Mouse (Mus musculus): ENCODE data around the gene Bbs5. TPM values are rescaled to one million over a fixed set of nuclear protein-coding genes. Genes with fewer than 3 reads are reported as not detected.

The Bbs5 gene
- polyA plus RNA-seq, 1 experiment from 2014 or later = 10.3 TPM

DNA sequence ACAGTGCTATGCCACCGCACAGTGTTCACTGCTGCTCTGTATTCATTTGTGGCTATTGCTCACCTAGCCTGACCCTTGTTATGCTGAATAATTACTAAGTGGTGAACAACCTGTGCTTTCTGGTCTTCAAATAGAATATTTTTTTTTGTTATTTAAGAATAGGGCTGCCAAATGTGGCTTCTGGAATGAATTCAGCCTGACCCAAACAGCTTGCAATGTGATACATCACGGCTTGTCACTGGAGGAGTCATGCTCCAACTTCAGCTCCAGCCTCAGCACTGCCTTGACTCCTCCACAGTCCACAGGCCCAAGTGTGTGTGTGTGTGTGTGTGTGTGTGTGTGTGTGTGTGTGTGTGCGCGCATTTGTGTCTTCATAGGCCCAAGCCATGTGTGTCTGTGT is 12.4 kb downstream of the Bbs5 start:
- H3K4me3 ChIP-seq (ENCODE audit: low read depth, low read length) = no peak overlapping the region
- H3K4me2 ChIP-seq (replicated peaks; ENCODE audit: low read depth) = no peak overlapping the region
- H3K9me3 ChIP-seq (ENCODE audit: control insufficient read depth, low read length) = no peaks in the 10 kb centered on the region
- no peak overlapping the region for H3K27ac ChIP-seq (replicated peaks)
- WGBS = 81% methylated on average over 4 of the region's 4 CpGs
- TF ChIP-seq CTCF (IDR thresholded peaks at IDR 0.05; ENCODE audit: low read depth) = no peak
- no peak for TF ChIP-seq EP300 (optimal IDR thresholded peaks at IDR 0.05)
- H3K27me3 ChIP-seq (ENCODE audit: control insufficient read depth, insufficient read depth, low read length) = no peaks in the 10 kb centered on the region
- no peak overlapping the region for H3K9ac ChIP-seq (ENCODE audit: low read length)
- H3K4me1 ChIP-seq (replicated peaks; ENCODE audit: control insufficient read depth, insufficient read depth) = no peaks in the 10 kb centered on the region
- no peaks in the 10 kb centered on the region for H3K36me3 ChIP-seq (ENCODE audit: control insufficient read depth, insufficient read depth, low read length)
- DNase-seq (ENCODE audit: low spot score) (no peak), ATAC-seq (ENCODE audit: low FRiP score, low TSS enrichment) (no peak)

GRCm38 (mm10) chr2:69663827-69664476 is 17.0 kb downstream of the Bbs5 start:
- no peak for DNase-seq (ENCODE audit: low spot score)
- Histone ChIP-seq H3K9me3 (ENCODE audit: control insufficient read depth, low read length) (no peaks in the 10 kb centered on the region), H3K4me3 (ENCODE audit: low read depth, low read length) (no peak overlapping the region), H3K4me1 (replicated peaks; ENCODE audit: control insufficient read depth, insufficient read depth) (no peaks in the 10 kb centered on the region), H3K9ac (ENCODE audit: low read length) (no peak overlapping the region), H3K27me3 (ENCODE audit: control insufficient read depth, insufficient read depth, low read length) (no peaks in the 10 kb centered on the region), H3K27ac (replicated peaks) (no peak overlapping the region), H3K4me2 (replicated peaks; ENCODE audit: low read depth) (no peak overlapping the region), H3K36me3 (ENCODE audit: control insufficient read depth, insufficient read depth, low read length) (no peaks in the 10 kb centered on the region)
- no peak for ATAC-seq (ENCODE audit: low FRiP score, low TSS enrichment)
- TF ChIP-seq EP300 (optimal IDR thresholded peaks at IDR 0.05) = no peak
- TF ChIP-seq CTCF (IDR thresholded peaks at IDR 0.05; ENCODE audit: low read depth) = no peak
- WGBS = 78% methylated on average over 13 of the region's 13 CpGs

GRCm38 (mm10) chr2:69667656-69668055 is 20.7 kb downstream of the Bbs5 start:
- no peaks in the 10 kb centered on the region for H3K36me3 ChIP-seq (ENCODE audit: control insufficient read depth, insufficient read depth, low read length)
- no peak for TF ChIP-seq EP300 (optimal IDR thresholded peaks at IDR 0.05)
- no peak for TF ChIP-seq CTCF (IDR thresholded peaks at IDR 0.05; ENCODE audit: low read depth)
- no peak overlapping the region for H3K4me2 ChIP-seq (replicated peaks; ENCODE audit: low read depth)
- H3K27ac ChIP-seq (replicated peaks) = no peak overlapping the region
- no peaks in the 10 kb centered on the region for H3K4me1 ChIP-seq (replicated peaks; ENCODE audit: control insufficient read depth, insufficient read depth)
- no peaks in the 10 kb centered on the region for H3K27me3 ChIP-seq (ENCODE audit: control insufficient read depth, insufficient read depth, low read length)
- ATAC-seq (ENCODE audit: low FRiP score, low TSS enrichment) = no peak
- 95% methylated on average over 4 of the region's 4 CpGs for WGBS
- no peaks in the 10 kb centered on the region for H3K9me3 ChIP-seq (ENCODE audit: control insufficient read depth, low read length)
- no peak overlapping the region for H3K9ac ChIP-seq (ENCODE audit: low read length)
- no peak for DNase-seq (ENCODE audit: low spot score)
- no peak overlapping the region for H3K4me3 ChIP-seq (ENCODE audit: low read depth, low read length)

GRCm38 (mm10) chr2:69668414-69668813 is 21.4 kb downstream of the Bbs5 start:
- Histone ChIP-seq H3K4me1 (replicated peaks; ENCODE audit: control insufficient read depth, insufficient read depth) (no peaks in the 10 kb centered on the region), H3K4me2 (replicated peaks; ENCODE audit: low read depth) (no peak overlapping the region), H3K4me3 (ENCODE audit: low read depth, low read length) (no peak overlapping the region), H3K27me3 (ENCODE audit: control insufficient read depth, insufficient read depth, low read length) (no peaks in the 10 kb centered on the region), H3K36me3 (ENCODE audit: control insufficient read depth, insufficient read depth, low read length) (no peaks in the 10 kb centered on the region), H3K27ac (replicated peaks) (no peak overlapping the region), H3K9me3 (ENCODE audit: control insufficient read depth, low read length) (no peaks in the 10 kb centered on the region), H3K9ac (ENCODE audit: low read length) (no peak overlapping the region)
- WGBS = 59% methylated on average over 6 of the region's 6 CpGs
- TF ChIP-seq EP300 (optimal IDR thresholded peaks at IDR 0.05) (no peak), CTCF (IDR thresholded peaks at IDR 0.05; ENCODE audit: low read depth) (no peak)
- no peak for DNase-seq (ENCODE audit: low spot score)
- no peak for ATAC-seq (ENCODE audit: low FRiP score, low TSS enrichment)

GRCm38 (mm10) chr2:69669853-69670252 is 22.9 kb downstream of the Bbs5 start, which contains the start of gene Klhl41:
Gene Klhl41, plus strand, starts transcription at chr2:69670120.
- no peaks in the 10 kb centered on the region for H3K4me1 ChIP-seq (replicated peaks; ENCODE audit: control insufficient read depth, insufficient read depth)
- no peak within 1 kb of the TSS for H3K4me3 ChIP-seq (ENCODE audit: low read depth, low read length)
- WGBS = 72% methylated on average over 9 of the region's 9 CpGs

GRCm38 (mm10) chr2:69673723-69674122 is 26.8 kb downstream of the Bbs5 start:
- no peaks in the 10 kb centered on the region for H3K36me3 ChIP-seq (ENCODE audit: control insufficient read depth, insufficient read depth, low read length)
- no peak for TF ChIP-seq CTCF (IDR thresholded peaks at IDR 0.05; ENCODE audit: low read depth)
- no peak for TF ChIP-seq EP300 (optimal IDR thresholded peaks at IDR 0.05)
- 57% methylated on average over 5 of the region's 5 CpGs for WGBS
- ATAC-seq (ENCODE audit: low FRiP score, low TSS enrichment) (no peak), DNase-seq (ENCODE audit: low spot score) (no peak)
- no peaks in the 10 kb centered on the region for H3K9me3 ChIP-seq (ENCODE audit: control insufficient read depth, low read length)
- H3K27ac ChIP-seq (replicated peaks) = no peak overlapping the region
- no peak overlapping the region for H3K4me3 ChIP-seq (ENCODE audit: low read depth, low read length)
- H3K4me1 ChIP-seq (replicated peaks; ENCODE audit: control insufficient read depth, insufficient read depth) = no peaks in the 10 kb centered on the region
- no peak overlapping the region for H3K4me2 ChIP-seq (replicated peaks; ENCODE audit: low read depth)
- no peaks in the 10 kb centered on the region for H3K27me3 ChIP-seq (ENCODE audit: control insufficient read depth, insufficient read depth, low read length)
- H3K9ac ChIP-seq (ENCODE audit: low read length) = no peak overlapping the region

More at GRCm38 (mm10) chr2:69669853-69670252, 22.9 kb downstream of the Bbs5 start, which contains the start of gene Klhl41:
- H3K4me2 ChIP-seq (replicated peaks; ENCODE audit: low read depth) = no peak within 1 kb of the TSS
- H3K9me3 ChIP-seq (ENCODE audit: control insufficient read depth, low read length) = no peaks in the 10 kb centered on the region
- DNase-seq (ENCODE audit: low spot score) (no peak), ATAC-seq (ENCODE audit: low FRiP score, low TSS enrichment) (no peak)
- H3K9ac ChIP-seq (ENCODE audit: low read length) = no peak within 1 kb of the TSS
- TF ChIP-seq EP300 (optimal IDR thresholded peaks at IDR 0.05) (no peak), CTCF (IDR thresholded peaks at IDR 0.05; ENCODE audit: low read depth) (no peak)
- no peak within 1 kb of the TSS for H3K27ac ChIP-seq (replicated peaks)
- H3K27me3 ChIP-seq (ENCODE audit: control insufficient read depth, insufficient read depth, low read length) = no peaks in the 10 kb centered on the region
- no peaks in the 10 kb centered on the region for H3K36me3 ChIP-seq (ENCODE audit: control insufficient read depth, insufficient read depth, low read length)
